Mouse (Mus musculus): ENCODE data around the gene Ptpn22. TPM values are rescaled to one million over a fixed set of nuclear protein-coding genes. Genes with fewer than 3 reads are reported as not detected.
"Not testable (repeated sequence)": the region's sequence is repeated elsewhere in the genome, so short reads cannot be mapped to it uniquely, and the experiment has no call there.

Ptpn22 gene
- polyA plus RNA-seq, 2 experiments: 1.3 to 1.5 TPM

DNA sequence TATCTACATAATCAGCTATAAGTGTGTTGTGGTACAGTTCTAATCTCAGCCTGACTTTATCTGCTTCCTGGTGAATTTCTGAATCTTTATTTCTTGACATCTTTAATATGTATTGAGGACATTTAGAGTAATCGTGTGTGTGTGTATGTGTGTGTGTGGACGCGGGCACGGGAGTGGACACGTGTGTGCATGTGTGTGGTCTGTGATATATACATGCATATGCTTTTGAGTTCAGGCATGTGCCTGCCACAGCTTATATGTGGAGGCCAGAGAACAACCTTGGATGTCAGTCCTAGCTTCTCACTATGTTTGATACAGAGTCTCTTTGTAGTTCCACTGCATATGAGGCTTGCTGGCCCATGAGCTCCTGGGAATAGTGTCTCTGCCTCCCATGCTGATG, 23.1 kb upstream of the Ptpn22 start:
- DNase-seq (ENCODE audit: low read depth in 3 of 3, low spot score in 3 of 3) (no peak), ATAC-seq (ENCODE audit: insufficient read depth) (no peak)
- Histone ChIP-seq H3K4me2 (ENCODE audit: low read depth) (no peak overlapping the region), H3K9ac (replicated peaks) (no peak overlapping the region), H3K27me3 (ENCODE audit: control insufficient read depth, insufficient read depth, low read length) (no peaks in the 10 kb centered on the region), H3K4me3 (ENCODE audit: insufficient read depth in 1 of 2, low read depth in 2 of 2, low read length in 2 of 2) (no peak overlapping the region), H3K27ac (no peak overlapping the region), H3K9me3 (ENCODE audit: control insufficient read depth, low read length) (no peaks in the 10 kb centered on the region), H3K36me3 (replicated peaks; ENCODE audit: control insufficient read depth, insufficient read depth, low read depth) (no peaks in the 10 kb centered on the region), H3K4me1 (replicated peaks; ENCODE audit: control insufficient read depth in 2 of 2, insufficient read depth in 2 of 2, low read length in 1 of 2) (peaks cover 9 to 13% of the 10 kb centered on the region in 2 experiments)
- TF ChIP-seq EP300 (IDR thresholded peaks at IDR 0.05; ENCODE audit: low read depth) (no peak), CTCF (IDR thresholded peaks at IDR 0.05; ENCODE audit: low read depth) (no peak)
- 92% methylated on average over 5 of the region's 5 CpGs for WGBS (ENCODE audit: insufficient replicate concordance)

DNA sequence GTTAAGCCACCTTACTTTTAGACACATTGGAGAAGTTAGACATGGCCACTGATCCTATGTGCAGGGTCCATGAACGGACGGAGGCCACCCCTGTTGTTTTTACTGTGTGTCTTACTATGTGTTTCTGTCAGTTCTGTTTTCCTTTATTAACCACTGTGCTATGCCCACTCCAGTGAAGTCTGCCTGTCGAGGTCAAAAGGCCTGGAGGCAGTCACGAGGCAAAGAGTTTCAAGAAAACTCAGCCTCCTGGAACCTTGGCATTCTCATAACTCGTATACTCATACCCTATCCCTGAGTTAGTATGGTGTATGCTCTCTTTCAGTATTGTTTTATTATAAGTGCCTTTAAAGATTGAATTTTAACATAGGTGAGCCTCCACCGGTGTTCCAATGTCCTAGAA, 19.9 kb upstream of the Ptpn22 start:
- DNase-seq (ENCODE audit: low read depth in 3 of 3, low spot score in 3 of 3): no peak
- 81% methylated on average over 6 of the region's 6 CpGs for WGBS (ENCODE audit: insufficient replicate concordance)
- H3K9ac ChIP-seq (replicated peaks): no peak overlapping the region
- ATAC-seq (ENCODE audit: insufficient read depth): no peak
- H3K4me1 ChIP-seq (replicated peaks; ENCODE audit: control insufficient read depth in 2 of 2, insufficient read depth in 2 of 2, low read length in 1 of 2): no peaks in the 10 kb centered on the region
- H3K9me3 ChIP-seq (ENCODE audit: control insufficient read depth, low read length): no peaks in the 10 kb centered on the region
- no peak overlapping the region for H3K4me3 ChIP-seq (ENCODE audit: insufficient read depth in 1 of 2, low read depth in 2 of 2, low read length in 2 of 2)
- no peaks in the 10 kb centered on the region for H3K27me3 ChIP-seq (ENCODE audit: control insufficient read depth, insufficient read depth, low read length)
- no peak overlapping the region for H3K4me2 ChIP-seq (ENCODE audit: low read depth)
- TF ChIP-seq EP300 (IDR thresholded peaks at IDR 0.05; ENCODE audit: low read depth): no peak
- TF ChIP-seq CTCF (IDR thresholded peaks at IDR 0.05; ENCODE audit: low read depth): no peak
- no peaks in the 10 kb centered on the region for H3K36me3 ChIP-seq (replicated peaks; ENCODE audit: control insufficient read depth, insufficient read depth, low read depth)
- H3K27ac ChIP-seq: no peak overlapping the region

DNA sequence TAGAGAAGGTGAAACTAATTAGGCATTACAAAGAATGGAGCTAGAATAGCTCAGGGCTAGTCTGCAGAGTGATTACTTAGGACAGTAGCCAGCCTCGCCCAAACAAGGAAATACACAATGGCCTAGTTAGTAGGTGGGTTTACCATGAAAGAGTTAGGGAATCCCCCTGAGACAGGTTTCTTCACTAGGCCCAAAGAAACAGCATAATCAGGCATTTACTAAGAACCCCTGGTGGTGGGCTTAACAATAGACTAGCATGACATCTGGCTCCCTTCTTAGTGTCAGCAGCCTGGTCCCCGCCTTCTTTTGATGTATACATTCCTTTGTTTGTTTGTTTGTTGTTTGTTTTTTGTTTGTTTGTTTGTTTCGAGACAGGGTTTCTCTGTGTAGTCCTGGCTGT, 19.4 kb upstream of the Ptpn22 start:
- not testable (repeated sequence) for H3K4me2 ChIP-seq (ENCODE audit: low read depth); H3K9ac ChIP-seq (replicated peaks); H3K27ac ChIP-seq; H3K4me3 ChIP-seq (ENCODE audit: insufficient read depth in 1 of 2, low read depth in 2 of 2, low read length in 2 of 2); H3K4me1 ChIP-seq (replicated peaks; ENCODE audit: control insufficient read depth in 2 of 2, insufficient read depth in 2 of 2, low read length in 1 of 2); DNase-seq (ENCODE audit: low read depth in 3 of 3, low spot score in 3 of 3); H3K36me3 ChIP-seq (replicated peaks; ENCODE audit: control insufficient read depth, insufficient read depth, low read depth); ATAC-seq (ENCODE audit: insufficient read depth); H3K27me3 ChIP-seq (ENCODE audit: control insufficient read depth, insufficient read depth, low read length); H3K9me3 ChIP-seq (ENCODE audit: control insufficient read depth, low read length)
- WGBS (ENCODE audit: insufficient replicate concordance): 70% methylated on average over 3 of the region's 3 CpGs

- not testable (repeated sequence) for H3K4me3 ChIP-seq (ENCODE audit: insufficient read depth in 1 of 2, low read depth in 2 of 2, low read length in 2 of 2)
These were observed 18.6 kb upstream of the Ptpn22 start for GRCm38 (mm10) chr3:103840946-103841345.

DNA sequence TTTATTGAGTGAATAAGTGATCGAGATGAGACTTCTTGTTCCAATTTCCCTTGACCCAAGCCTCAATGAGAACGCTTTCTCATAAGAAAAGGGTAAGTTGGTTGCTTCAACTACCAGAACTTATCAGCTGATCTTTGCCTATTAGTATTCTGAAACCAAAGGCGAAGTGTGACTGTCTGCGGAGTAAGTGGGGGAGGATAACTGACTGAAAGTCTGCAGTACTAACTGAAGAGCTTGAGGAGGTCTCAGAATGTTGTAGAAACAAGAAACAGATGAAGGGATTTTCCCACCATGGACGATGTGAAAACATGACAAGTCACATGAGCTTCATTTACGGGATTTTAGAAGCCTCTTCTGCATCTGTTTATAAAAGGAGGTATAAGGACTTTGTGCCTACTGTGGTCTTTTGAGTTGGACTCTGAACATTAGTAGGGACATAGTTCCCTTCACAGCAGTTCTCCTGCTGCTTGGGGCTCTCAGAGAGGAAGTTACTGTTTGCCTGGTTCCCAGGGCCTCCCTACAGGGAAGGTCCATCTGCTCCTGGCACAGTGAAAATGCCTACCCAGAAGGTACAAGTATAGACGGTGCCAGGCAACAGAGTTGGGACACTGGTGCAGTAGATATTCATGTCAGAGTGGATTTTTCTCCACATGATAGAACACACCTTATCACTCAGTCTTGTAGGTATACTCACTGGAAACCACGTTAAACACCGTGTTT, 8.8 kb upstream of the Ptpn22 start:
- Histone ChIP-seq H3K27me3 (ENCODE audit: control insufficient read depth, insufficient read depth, low read length) (no peaks in the 10 kb centered on the region), H3K4me3 (ENCODE audit: insufficient read depth in 1 of 2, low read depth in 2 of 2, low read length in 2 of 2) (no peak overlapping the region), H3K36me3 (replicated peaks; ENCODE audit: control insufficient read depth, insufficient read depth, low read depth) (no peaks in the 10 kb centered on the region), H3K4me1 (replicated peaks; ENCODE audit: control insufficient read depth in 2 of 2, insufficient read depth in 2 of 2, low read length in 1 of 2) (peaks cover 0 to 5% of the 10 kb centered on the region in 2 experiments; a peak in 1 of 4 replicates), H3K4me2 (ENCODE audit: low read depth) (no peak overlapping the region), H3K9ac (replicated peaks) (no peak overlapping the region), H3K27ac (no peak overlapping the region), H3K9me3 (ENCODE audit: control insufficient read depth, low read length) (no peaks in the 10 kb centered on the region)
- 50% methylated on average over 9 of the region's 9 CpGs for WGBS (ENCODE audit: insufficient replicate concordance)
- no peak for ATAC-seq (ENCODE audit: insufficient read depth)
- no peak for DNase-seq (ENCODE audit: low read depth in 3 of 3, low spot score in 3 of 3)
- no peak for TF ChIP-seq EP300 (IDR thresholded peaks at IDR 0.05; ENCODE audit: low read depth)

More at GRCm38 (mm10) chr3:103840946-103841345, 18.6 kb upstream of the Ptpn22 start:
- H3K4me1 ChIP-seq (replicated peaks; ENCODE audit: control insufficient read depth in 2 of 2, insufficient read depth in 2 of 2, low read length in 1 of 2); H3K9ac ChIP-seq (replicated peaks); DNase-seq (ENCODE audit: low read depth in 3 of 3, low spot score in 3 of 3); H3K27ac ChIP-seq; H3K9me3 ChIP-seq (ENCODE audit: control insufficient read depth, low read length); H3K4me2 ChIP-seq (ENCODE audit: low read depth); ATAC-seq (ENCODE audit: insufficient read depth); H3K27me3 ChIP-seq (ENCODE audit: control insufficient read depth, insufficient read depth, low read length); H3K36me3 ChIP-seq (replicated peaks; ENCODE audit: control insufficient read depth, insufficient read depth, low read depth): not testable (repeated sequence)
- WGBS (ENCODE audit: insufficient replicate concordance): 60% methylated on average over 7 of the region's 7 CpGs
